Mouse (Mus musculus) lung, embryonic 16.5 days (tissue): ENCODE results near the gene Amacr. TPM values are rescaled to one million over a fixed set of nuclear protein-coding genes. Genes with fewer than 3 reads are reported as not detected.

ENCODE experiments used
- ATAC-seq: fragments of 200-750 bp; cut with Nextera tagmentation; 2 replicates; pipeline ENCODE4 v1.8.0; 2017; ENCODE audit warnings: low read depth, mild to moderate bottlenecking, moderate library complexity
- H3K27ac ChIP-seq: fragments of 300-500 bp; sonication (generic); 2 replicates; pipeline ENCODE4 v1.5.1; 2014; ENCODE audit warnings: mild to moderate bottlenecking, control low read depth, low read length
- H3K27me3 ChIP-seq: fragments of 300-500 bp; sonication (generic); 2 replicates; pipeline ENCODE4 v1.6.1; 2014; ENCODE audit warnings: low read depth, low read length, mixed read lengths; ENCODE audit not compliant: control insufficient read depth, insufficient read depth
- H3K36me3 ChIP-seq: fragments of 300-500 bp; sonication (generic); 2 replicates; pipeline ENCODE4 v1.6.1; 2014; ENCODE audit warnings: low read length; ENCODE audit not compliant: control insufficient read depth, insufficient read depth
- H3K4me1 ChIP-seq: fragments of 300-500 bp; sonication (generic); replicated peaks from 2 replicates; pipeline ENCODE4 v1.6.1; 2014; ENCODE audit warnings: low read length, mixed read lengths; ENCODE audit not compliant: control insufficient read depth, insufficient read depth
- H3K4me2 ChIP-seq: fragments of 300-500 bp; sonication (generic); 2 replicates; pipeline ENCODE4 v1.6.1; 2014; ENCODE audit warnings: low read depth, low read length, control low read depth
- H3K4me3 ChIP-seq: fragments of 300-500 bp; sonication (generic); 2 replicates; pipeline ENCODE4 v1.5.1; 2014; ENCODE audit warnings: mild to moderate bottlenecking, low read length, control low read depth
- H3K9ac ChIP-seq: fragments of 300-500 bp; sonication (generic); 2 replicates; pipeline ENCODE4 v1.6.1; 2014; ENCODE audit warnings: low read length, control low read depth
- H3K9me3 ChIP-seq: fragments of 300-500 bp; sonication (generic); 2 replicates; pipeline ENCODE4 v1.6.1; 2016; ENCODE audit warnings: low read length; ENCODE audit not compliant: control insufficient read depth
- WGBS: fragments of 180-500 bp; shearing (Covaris S2); extraction: QIAGEN DNeasy Blood & Tissue Kit; methylation state at CpG from one replicate; pipeline ENCODE4 v1.1.7; 2014; 5-methylcytosine and 5-hydroxymethylcytosine counted together
- polyA plus RNA-seq: library from polyadenylated mRNA; unstranded; fragments of >200 nt; fragmentation: Nextera tagmentation; extraction: Ambion mirVana; gene quantifications from 2 replicates; pipeline ENCODE4 v1.2.1, GENCODE M21; 2015

Amacr gene
- polyA plus RNA-seq, 1 experiment from 2014 or later, result 14.4 TPM

DNA sequence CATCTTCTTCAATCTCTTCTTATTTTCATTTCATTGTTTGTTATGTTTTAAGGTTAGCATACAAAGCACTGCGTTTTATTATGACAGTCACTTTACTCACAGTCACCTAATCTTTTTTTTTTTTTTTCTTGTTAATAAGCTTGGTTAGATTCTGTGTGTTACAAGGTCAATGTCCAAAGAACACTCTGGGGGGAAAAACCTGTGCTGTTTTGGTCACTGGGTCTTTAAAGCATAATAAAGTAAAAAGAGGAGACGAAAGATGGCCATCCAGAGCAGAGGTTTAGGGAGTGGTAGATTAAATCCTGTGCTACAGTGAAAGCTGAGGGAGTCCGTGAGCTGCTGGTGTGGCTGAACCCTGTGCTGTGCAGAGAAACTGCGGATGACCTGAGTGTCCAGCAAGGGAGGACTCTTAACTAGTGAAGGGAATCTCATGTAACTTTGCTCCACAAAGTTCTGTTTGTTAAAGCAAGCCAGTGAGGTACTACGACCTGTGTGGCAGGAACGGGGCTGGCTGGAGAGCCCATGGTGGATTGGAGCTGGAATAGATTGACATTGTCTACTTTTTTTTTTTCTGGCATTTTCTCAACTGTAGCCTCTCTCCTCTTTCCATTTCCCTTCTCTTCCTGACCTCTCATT lies 27.1 kb upstream of the Amacr start:
- no peaks in the 10 kb centered on the region for H3K9me3 ChIP-seq
- no peak overlapping the region for H3K4me2 ChIP-seq
- no peaks in the 10 kb centered on the region for H3K27me3 ChIP-seq
- no peak overlapping the region for H3K27ac ChIP-seq
- no peak for ATAC-seq
- no peaks in the 10 kb centered on the region for H3K36me3 ChIP-seq
- H3K4me3 ChIP-seq, result no peak overlapping the region
- no peaks in the 10 kb centered on the region for H3K4me1 ChIP-seq
- WGBS, result 72% methylated on average over 6 of the region's 6 CpGs
- no peak overlapping the region for H3K9ac ChIP-seq

DNA sequence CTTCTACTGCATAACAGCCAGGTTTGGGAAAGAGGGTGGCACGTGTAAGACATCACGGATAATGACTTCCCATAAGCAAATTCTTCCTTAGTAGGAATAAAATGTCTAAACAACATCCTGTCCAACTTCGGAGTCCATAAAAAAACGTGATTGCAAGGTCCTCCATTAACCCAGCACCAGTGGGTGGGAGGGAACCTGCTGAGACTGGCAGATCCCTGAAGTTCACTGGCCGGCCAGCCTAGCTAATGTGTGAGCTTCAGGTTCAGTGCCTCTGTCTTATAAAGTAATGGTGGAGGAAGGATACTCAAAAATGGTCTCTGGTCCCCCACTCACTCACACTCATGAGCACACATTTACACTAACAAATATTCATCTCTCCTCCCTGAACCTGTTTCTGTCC lies 26.4 kb upstream of the Amacr start:
- no peak overlapping the region for H3K4me2 ChIP-seq
- no peak for ATAC-seq
- H3K4me3 ChIP-seq, result no peak overlapping the region
- H3K27me3 ChIP-seq, result no peaks in the 10 kb centered on the region
- H3K9ac ChIP-seq, result no peak overlapping the region
- no peaks in the 10 kb centered on the region for H3K4me1 ChIP-seq
- no peaks in the 10 kb centered on the region for H3K9me3 ChIP-seq
- 52% methylated on average over 5 of the region's 5 CpGs for WGBS
- H3K36me3 ChIP-seq, result no peaks in the 10 kb centered on the region
- no peak overlapping the region for H3K27ac ChIP-seq

- no peak overlapping the region for H3K27ac ChIP-seq
- no peak for ATAC-seq
- WGBS, result 57% methylated on average over 3 of the region's 3 CpGs
- H3K36me3 ChIP-seq, result no peaks in the 10 kb centered on the region
- H3K4me3 ChIP-seq, result no peak overlapping the region
- no peaks in the 10 kb centered on the region for H3K4me1 ChIP-seq
- no peaks in the 10 kb centered on the region for H3K27me3 ChIP-seq
- H3K4me2 ChIP-seq, result no peak overlapping the region
- H3K9me3 ChIP-seq, result no peaks in the 10 kb centered on the region
- H3K9ac ChIP-seq, result no peak overlapping the region
Observed at GRCm38 (mm10) chr15:10956706-10957105, 24.9 kb upstream of the Amacr start.

DNA sequence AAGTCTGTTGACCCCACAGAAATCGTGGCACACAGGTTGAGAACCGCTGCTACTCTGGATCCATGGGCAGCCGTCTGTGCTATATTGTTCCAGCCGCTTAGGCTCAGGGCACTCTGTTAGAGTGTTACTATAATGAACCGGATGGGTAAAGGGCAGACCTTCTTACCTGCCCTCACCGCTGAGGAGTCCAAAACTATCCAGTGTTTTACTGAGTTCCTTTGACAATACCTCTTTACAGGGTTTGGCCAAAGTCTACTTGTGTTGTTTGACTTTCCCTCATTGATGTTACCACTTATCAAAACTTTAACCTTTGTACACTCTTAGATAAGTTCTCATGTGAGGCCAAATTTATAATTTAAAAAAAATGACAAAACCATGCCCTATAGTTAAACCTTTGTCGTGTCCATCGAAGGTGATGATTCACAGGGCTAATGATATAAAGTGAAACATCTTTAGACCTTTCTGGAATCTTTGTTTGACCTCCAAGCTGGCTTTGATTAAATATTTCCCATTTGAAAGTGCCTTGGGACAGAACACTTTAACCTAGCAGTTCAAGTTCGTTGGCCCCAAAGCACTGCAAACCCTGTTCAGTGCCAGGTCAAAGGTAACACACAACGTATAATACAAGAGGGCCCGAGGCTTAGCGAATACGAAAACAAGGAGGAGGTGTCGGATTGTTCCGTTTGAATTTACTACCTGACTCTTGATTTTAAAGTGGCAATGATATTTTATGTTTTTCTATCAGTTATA lies 22.1 kb upstream of the Amacr start:
- H3K27me3 ChIP-seq, result no peaks in the 10 kb centered on the region
- H3K4me2 ChIP-seq, result no peak overlapping the region
- no peak overlapping the region for H3K9ac ChIP-seq
- H3K27ac ChIP-seq, result no peak overlapping the region
- no peaks in the 10 kb centered on the region for H3K9me3 ChIP-seq
- 81% methylated on average over 15 of the region's 15 CpGs for WGBS
- H3K4me3 ChIP-seq, result no peak overlapping the region
- no peaks in the 10 kb centered on the region for H3K4me1 ChIP-seq
- no peaks in the 10 kb centered on the region for H3K36me3 ChIP-seq
- ATAC-seq, result no peak

DNA sequence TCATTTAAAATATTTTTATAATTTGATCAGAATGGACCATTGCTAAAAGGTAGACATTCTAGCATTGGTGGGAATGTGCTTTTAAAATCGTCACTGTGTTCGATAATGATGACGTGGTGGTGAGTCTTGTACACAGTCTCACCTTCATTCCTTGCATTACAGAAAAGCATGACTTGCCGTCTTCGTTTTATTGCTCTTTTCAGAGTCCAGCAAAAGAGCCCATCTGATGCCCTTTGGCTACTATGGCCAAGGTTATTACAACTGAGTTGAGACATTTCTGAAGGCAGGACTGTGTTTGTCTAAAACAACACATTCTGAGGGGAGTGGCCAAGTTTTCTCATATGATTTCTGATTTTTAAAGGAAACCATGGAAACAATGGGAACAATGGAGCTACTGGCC lies 21.3 kb upstream of the Amacr start:
- Histone ChIP-seq H3K9ac (no peak overlapping the region), H3K27me3 (no peaks in the 10 kb centered on the region), H3K27ac (no peak overlapping the region), H3K4me2 (no peak overlapping the region), H3K36me3 (no peaks in the 10 kb centered on the region), H3K9me3 (no peaks in the 10 kb centered on the region), H3K4me3 (no peak overlapping the region), H3K4me1 (no peaks in the 10 kb centered on the region)
- WGBS, result 93% methylated on average over 5 of the region's 5 CpGs
- ATAC-seq, result no peak

DNA sequence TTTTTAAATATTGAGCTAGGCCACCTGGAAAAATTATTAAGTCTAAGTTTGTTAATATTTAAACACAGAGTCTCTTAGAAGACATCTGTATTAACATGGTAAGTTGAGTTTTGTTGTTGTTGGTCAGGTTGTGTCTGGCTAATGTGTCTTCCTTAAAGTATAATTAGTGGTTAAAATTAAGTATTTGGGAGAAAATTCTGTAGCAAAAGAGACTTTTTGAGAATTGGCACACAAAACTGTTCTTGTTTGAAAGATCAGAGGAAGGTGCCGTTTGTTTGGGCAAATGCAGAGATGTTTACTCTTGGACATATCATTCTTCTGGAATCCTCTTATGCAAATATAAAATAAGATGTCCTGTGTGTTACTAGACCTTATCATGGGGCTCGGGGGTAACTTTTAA lies 19.0 kb upstream of the Amacr start:
- WGBS, result 63% methylated on average over 2 of the region's 2 CpGs
- no peak overlapping the region for H3K4me3 ChIP-seq
- H3K9ac ChIP-seq, result no peak overlapping the region
- no peaks in the 10 kb centered on the region for H3K27me3 ChIP-seq
- H3K27ac ChIP-seq, result no peak overlapping the region
- H3K9me3 ChIP-seq, result no peaks in the 10 kb centered on the region
- ATAC-seq, result no peak
- H3K4me2 ChIP-seq, result no peak overlapping the region
- no peaks in the 10 kb centered on the region for H3K4me1 ChIP-seq
- H3K36me3 ChIP-seq, result no peaks in the 10 kb centered on the region

DNA sequence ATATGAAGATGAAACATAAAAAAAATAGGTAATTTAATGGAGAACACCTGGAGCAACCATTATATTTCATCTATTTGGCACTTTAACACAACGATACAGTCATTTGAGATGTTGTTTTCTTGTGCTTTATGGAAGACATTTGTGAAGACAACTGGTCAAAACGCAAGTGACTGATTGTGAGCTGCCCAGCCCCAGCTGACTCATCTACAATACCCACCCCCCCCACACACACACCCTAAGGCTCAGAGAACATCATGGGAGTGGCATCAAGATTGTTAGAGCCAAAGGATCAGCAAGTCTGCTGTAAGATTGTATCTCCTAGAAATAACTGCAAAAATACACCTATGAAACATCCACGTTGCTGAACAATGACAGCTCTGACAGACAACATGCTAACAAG lies 12.1 kb upstream of the Amacr start:
- H3K27me3 ChIP-seq, result no peaks in the 10 kb centered on the region
- H3K4me1 ChIP-seq, result no peaks in the 10 kb centered on the region
- H3K9ac ChIP-seq, result no peak overlapping the region
- no peak overlapping the region for H3K27ac ChIP-seq
- ATAC-seq, result no peak
- no peak overlapping the region for H3K4me3 ChIP-seq
- 78% methylated on average over 3 of the region's 3 CpGs for WGBS
- H3K4me2 ChIP-seq, result no peak overlapping the region
- H3K36me3 ChIP-seq, result no peaks in the 10 kb centered on the region
- no peaks in the 10 kb centered on the region for H3K9me3 ChIP-seq

GRCm38 (mm10) chr15:10970777-10971176 lies 10.8 kb upstream of the Amacr start:
- no peak for ATAC-seq
- H3K4me2 ChIP-seq, result no peak overlapping the region
- WGBS, result 79% methylated on average over 5 of the region's 5 CpGs

GRCm38 (mm10) chr15:10977151-10977550 lies 4.4 kb upstream of the Amacr start:
- H3K27me3 ChIP-seq, result no peaks in the 10 kb centered on the region

More at GRCm38 (mm10) chr15:10970777-10971176, 10.8 kb upstream of the Amacr start:
- Histone ChIP-seq H3K9me3 (no peaks in the 10 kb centered on the region), H3K4me1 (no peaks in the 10 kb centered on the region), H3K27me3 (no peaks in the 10 kb centered on the region), H3K9ac (no peak overlapping the region), H3K4me3 (no peak overlapping the region), H3K27ac (no peak overlapping the region), H3K36me3 (no peaks in the 10 kb centered on the region)

More at GRCm38 (mm10) chr15:10977151-10977550, 4.4 kb upstream of the Amacr start:
- H3K27ac ChIP-seq, result no peak overlapping the region
- H3K9ac ChIP-seq, result no peak overlapping the region
- H3K9me3 ChIP-seq, result no peaks in the 10 kb centered on the region
- no peak for ATAC-seq
- no peak overlapping the region for H3K4me2 ChIP-seq
- no peak overlapping the region for H3K4me3 ChIP-seq
- peaks cover 6% of the 10 kb centered on the region; the same call in 1 of the 2 replicates for H3K4me1 ChIP-seq
- no peaks in the 10 kb centered on the region for H3K36me3 ChIP-seq
